Mouse (Mus musculus) 3T3-L1 (cell line): ENCODE measurements around the gene Yrdc.

Experiments
- DNase-seq: peaks from one replicate; pipeline ENCODE4 v3.0.0-alpha.2; 2015; ENCODE audit warnings: low read depth, low spot score

Gene Yrdc

DNA sequence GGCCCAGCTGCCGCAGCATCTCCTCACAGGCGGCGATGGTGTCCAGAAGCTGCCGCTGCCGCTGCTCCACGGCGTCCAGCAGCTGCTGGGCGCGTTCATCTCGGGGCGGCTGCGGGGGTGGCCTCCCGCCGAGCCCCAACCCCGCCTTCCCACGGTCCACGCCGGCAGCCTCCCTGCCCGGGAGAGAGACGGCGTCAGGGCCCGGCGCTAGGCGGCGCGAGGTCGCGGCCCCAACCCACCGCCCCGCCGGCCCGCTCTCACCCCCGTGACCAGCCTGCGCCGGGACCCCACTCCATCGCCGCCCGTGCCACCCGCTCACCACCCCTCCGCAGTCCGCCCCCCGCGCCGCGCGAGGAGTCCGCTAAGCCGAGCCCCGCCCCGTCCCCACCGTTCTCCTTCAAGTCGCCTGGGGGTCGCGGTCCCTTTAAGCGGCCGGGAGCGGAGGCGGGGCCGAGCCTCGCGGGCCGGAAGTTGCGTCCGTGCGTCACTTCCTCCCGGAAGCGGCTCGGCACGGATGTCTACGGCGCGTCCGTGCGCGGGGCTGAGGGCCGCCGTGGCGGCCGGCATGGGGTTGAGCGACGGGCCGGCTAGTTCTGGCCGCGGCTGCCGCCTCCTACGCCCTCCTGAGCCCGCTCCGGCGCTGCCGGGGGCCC is at the start of gene Yrdc:
TSS of gene Yrdc (plus strand) at position 419 of the 653 bp plus-strand sequence.
- DNase-seq, result peak; percentile 84

DNA sequence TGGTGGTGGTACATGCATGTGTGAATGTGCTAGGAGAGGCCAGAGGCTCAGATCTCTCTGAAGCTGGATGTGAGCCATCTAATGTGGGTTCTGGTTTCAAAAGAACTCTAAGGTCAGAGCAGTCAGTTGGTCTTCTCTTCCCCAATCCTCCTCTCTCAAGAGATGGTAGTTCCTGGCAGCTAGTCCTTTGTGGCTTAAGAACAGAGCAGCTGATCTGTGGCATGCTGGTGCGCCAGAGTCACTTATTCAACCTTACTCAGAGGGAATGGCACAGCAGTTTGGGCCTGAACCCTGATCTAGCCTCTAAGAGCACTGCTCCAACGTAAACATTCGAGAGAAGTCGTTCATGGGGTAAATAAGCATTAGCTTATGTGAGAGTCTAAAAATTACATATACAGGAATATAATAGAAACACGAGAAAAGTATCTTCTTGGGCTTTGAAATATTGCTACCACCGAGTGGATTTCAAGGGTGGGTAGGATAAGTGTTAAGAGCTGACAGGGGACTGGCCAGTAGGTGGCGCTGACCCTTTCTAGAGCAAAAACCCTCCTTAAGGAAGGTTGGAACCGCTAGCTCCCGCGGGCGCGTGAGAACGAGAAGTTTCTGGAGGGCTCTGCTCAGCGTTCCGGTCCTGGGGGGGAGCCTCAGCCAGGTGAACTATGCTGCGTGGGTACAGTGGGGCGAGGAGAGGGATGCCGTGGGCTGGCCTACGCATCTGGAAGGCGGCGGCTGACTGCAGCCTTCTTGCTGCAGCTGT is 48.7 kb upstream of the Yrdc start, which contains the start of gene Mtf1:
TSS of gene Mtf1 (plus strand) at position 553 of the 757 bp plus-strand sequence.
- peak; percentile 96 for DNase-seq

DNA sequence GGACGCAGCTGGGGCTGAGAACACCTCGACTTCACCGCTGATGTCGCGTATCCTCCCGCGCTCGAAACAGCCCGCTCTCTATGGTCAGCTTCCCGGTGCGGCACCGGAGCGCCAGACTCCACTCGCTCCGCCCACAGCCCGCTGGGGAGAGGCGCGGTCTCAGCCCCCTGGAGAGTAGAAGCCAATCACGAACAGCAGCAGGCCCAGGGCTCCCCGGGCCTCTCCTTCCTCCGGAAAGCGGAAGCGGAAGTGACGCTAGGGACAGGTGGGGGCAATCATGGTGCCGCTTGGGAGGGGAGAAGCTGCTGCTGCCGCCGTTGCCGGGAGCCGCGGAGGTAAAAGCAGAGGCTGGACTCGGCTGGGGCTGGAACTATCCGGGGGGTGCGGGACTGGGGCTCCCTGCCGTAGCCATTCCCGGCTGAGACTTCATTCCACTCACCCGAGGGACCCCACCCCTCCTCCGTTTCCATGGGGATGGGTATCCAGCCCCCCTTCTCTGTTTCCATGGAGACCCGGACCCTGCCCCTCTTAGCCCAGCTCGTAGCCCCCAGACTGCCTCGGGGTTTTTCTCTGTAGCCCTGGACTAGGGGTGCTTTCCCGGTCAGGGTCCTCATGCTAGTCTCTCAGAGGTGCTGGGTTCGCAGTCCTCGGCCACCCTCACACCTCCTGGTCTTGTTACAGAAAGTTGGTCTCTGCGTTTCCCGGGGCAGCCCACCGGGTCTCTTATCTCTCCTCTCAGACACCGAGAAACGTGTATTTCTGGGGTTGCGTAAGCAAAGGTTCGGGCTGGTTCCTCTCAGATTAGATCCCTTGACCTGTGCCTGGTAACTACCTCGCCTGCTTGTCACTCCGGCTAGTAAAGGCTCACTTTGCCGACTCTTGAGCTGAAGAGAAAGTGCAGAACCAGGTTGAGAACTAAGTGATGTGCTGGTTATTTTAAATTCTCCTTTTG is 47.9 kb upstream of the Yrdc start:
- DNase-seq, result peak; percentile 97

DNA sequence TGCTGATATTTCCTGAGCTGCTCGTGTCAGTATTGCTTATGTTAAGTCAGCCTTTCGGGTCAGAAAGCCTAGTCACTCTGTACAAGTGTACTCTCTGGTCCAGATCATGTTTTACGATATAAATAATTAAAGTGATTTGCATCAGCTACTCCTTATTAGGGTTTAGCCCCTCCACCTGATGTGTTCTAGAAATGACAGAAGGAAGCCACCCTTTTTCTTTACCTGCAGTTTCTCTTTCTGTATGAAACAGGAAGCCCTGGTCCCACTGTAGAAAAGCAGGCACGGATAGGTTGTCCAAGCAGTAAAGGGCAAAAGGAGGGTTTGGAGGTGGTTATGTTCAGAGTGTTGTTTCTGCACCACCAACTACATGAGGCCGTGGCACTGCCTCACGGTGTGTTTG is 47.1 kb upstream of the Yrdc start:
- DNase-seq, result no peak

DNA sequence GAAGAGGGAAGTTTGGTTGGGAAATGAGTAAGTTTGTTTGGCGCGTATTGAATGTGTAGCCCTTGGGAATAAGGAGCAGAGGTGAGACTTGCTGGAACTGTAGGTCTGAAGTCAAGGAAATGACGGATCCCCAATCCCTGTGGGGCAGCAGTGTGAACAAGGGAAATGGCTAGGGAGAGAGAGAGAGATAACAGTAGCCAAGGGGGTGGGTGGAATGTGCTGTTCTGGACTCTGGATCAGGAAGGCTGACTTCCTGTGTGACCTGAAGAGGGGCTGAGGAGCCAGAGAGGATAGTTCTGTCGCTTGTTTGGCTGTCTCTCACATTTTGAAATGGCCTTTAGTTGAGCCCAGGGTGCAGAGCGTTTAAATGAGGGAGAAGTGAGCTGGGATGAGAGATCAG is 42.0 kb upstream of the Yrdc start:
- DNase-seq, result no peak

DNA sequence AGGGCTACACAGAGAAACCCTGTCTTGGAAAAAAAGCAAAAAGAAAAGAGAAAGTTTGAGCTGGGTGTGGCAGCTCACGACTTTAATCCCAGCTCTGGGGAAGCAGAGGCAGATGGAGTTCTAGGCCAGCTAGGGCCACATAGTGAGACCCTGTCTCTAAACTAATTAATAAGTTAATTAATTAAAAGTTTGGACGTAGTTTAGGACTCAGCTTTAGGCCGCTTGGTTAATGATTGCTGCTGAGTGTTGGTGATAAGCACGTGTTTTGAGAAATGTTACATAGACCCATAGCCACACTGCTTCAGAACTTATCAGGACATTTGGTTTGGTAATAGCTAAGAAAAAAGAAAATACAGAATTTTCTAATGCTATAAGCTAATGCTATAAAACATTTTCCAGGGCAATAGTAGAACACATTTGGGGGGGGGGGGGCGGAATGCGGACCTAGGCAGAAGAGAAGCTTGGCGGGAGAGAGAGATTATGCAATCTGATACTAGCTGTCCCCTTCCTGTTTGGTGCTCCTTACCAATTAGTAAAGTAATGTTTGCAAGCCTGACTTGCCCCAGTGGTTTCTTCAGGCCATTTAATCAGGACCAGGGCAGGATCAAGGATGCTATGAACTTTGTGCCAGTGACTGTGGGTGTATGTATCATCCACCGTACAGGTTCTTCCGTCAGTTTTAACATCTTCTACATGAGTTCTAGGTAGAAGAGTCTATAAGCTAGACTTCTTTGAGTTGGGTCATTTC is 41.2 kb upstream of the Yrdc start:
- DNase-seq, result no peak

DNA sequence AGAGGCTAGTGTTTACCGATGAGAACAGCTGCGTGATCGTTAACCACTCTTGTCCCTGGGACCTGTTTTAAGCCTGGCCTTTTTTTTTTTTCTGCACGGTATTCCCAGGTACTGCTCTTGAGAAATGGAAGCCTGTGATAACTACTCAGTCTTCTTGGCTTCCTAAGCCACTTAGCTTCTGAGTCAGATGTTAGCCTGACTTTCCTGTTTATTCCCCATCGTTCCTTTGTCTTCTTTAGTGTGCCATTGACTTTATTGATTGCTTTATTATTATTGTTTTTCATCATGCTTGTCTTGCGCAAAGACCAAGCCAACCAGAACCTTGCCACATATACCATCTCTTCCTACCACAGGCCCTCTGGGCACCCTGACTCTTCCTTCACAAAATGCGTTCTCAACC is 40.4 kb upstream of the Yrdc start:
- no peak for DNase-seq

DNA sequence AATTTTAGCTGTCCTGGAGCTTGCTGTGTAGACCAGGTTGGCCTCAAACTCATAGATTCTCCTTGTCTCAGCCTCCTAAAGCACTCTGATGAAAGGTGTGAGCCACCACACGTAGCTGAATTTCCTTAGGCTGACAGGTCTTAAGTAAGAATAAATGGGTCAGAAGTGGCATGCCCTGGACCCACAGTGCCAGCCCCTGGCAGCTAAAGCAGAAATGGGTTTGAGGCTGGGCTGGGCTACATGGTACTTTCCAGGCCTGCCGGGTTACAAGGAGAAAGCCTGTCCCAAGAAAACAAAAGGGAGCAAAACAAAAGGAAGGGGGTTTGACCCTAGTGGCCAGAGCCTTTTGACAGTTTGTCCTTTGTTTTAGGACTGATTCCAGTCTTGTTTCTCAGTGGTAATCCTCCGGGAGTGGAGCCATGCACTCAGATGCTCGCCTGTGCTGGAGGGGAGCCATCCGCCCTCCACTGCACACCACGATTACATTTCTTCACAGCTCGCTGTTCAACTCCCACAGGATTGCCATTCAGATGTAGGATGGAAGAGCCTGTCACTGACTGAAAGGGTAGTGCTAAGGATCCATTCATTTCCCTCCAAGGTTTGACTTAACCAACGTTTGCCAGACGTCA is 39.0 kb upstream of the Yrdc start:
- no peak for DNase-seq

DNA sequence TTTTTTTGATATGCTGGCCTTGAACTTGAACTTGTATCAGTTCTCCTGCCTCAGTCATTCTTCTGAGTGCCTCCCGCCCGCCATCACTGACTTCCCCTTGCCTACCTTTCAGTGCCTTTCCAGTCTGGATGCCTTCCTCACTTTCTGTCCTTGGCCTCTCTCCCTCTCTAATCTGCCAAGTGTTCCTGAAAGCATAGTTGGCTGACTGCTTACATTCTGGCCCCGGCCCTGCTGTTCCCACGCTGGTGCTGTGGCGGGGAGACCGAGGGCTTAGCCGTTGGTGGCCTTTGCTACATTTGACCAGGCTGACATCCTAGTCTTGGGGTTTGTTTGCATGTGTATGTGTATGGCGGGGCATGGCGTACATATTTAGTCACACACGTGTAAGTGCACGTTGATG is 34.6 kb upstream of the Yrdc start:
- no peak for DNase-seq

DNA sequence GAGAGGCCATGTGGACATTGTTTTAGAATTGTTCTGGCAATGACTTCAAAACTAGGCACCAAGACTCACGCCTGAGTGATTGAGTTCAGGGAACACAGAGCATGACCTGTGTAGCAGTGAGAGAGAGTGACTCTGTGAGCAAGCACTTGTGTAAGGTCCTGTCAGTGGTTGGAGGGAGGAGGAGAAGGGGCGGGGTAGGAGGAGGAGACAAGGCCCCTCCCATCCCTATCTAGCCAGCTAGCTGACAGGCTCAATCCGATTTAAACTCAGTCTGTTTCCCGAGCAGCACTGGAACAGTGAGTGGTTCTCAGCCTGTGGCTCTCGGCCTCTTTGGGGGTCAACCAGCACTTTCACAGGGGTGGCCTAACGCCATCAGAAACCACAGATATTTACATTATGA is 32.7 kb upstream of the Yrdc start:
- DNase-seq, result peak; percentile 86

DNA sequence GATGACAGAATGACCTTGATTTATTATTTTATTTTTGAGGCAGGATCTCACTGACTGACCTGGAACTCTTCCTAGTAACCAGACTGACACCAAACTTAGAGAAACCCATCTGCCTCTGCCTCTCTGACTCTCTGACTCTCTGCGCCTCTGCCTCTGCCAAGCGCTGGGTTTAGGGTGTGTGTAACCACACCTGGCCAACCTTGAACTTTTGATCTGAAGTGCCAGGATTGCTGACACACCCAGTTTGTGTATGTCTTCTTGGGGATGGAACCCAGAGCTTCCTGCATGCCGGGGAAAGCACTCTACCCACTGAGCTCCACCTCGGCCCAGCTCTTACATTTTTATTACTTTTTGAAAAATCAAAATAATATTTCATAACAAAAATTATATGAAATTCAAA is 31.6 kb upstream of the Yrdc start:
- no peak for DNase-seq

DNA sequence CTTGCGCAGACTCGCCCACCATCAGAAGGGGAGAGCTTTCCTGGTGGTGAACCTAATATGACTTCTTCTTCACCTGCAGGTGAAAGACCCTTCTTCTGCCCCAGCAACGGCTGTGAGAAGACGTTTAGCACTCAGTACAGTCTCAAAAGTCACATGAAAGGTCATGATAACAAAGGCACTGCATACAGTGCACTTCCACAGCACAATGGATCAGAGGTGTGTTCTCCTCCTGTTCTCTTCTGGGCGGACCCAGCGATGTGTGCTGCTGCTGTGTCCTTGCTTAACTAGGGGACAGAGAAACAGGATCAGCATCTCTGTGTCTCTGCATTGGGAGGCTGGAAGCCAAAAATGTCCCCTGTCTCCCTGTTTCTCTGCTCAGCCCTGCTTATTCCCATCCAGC is 25.5 kb upstream of the Yrdc start:
- DNase-seq, result no peak

DNA sequence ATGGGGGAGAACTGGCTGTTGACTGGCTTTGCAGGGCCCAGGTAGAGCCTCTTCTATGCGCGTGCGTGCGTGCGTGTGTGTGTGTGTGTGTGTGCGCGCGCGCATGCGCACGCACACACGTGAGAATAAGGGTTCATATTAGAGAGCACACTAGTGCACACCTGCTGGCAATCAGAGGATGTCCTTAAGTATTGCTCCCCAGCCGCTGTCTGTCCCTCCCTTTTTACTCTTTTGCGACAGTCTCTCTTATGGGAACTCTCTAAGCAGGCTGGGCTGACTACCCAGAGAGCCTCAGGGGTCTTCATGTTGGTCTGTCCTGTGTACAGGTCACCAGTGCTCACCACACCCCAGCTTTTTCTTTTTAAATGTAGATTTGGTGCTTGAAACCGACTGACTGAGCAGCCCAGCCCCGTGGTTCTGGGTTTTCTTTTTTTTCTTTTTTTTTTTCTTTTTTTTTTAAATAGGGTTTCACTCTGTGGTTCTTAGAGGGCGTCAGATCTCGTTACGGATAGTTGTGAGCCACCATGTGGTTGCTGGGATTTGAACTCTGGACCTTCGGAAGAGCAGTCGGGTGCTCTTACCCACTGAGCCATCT is 25.0 kb upstream of the Yrdc start:
- no peak for DNase-seq

DNA sequence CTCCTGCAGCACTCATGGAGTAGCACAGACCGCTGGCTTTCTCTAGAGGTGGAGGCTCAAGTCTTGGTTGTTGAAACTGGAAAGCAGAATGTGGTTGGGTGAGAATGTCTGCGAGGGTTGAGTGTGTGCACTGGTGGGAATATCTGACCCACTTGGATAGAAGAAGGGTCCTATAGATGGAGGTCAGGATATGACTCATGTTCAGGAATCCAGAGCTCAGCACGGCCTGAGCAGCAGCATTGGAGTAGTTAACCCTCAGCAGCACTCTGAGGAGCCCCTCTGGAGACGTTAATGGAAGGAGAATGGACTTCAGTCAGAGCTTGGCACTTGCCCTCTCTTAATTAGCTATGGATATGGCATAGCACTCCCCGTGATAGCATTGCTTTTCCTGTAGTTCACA is 20.8 kb upstream of the Yrdc start:
- peak; percentile 77 for DNase-seq

DNA sequence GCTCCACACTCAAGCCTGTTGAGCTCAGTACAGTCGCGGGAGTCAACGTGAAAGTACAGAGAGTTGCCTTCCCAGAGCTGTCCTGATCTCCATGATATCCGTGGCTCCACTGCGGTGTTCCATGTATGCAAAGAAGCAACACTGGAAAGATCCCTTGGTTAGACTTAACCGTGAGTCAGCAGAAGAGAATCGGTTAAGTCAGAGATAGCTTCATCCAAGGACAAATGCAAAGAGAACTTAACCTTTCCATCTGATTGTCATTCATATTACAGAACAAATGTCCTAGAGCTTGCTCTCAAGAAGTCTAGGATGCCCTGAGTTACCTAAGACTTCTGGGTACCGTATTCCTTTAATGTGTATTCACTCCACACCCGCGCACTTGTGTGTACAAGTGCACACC is 17.7 kb upstream of the Yrdc start:
- DNase-seq, result no peak

DNA sequence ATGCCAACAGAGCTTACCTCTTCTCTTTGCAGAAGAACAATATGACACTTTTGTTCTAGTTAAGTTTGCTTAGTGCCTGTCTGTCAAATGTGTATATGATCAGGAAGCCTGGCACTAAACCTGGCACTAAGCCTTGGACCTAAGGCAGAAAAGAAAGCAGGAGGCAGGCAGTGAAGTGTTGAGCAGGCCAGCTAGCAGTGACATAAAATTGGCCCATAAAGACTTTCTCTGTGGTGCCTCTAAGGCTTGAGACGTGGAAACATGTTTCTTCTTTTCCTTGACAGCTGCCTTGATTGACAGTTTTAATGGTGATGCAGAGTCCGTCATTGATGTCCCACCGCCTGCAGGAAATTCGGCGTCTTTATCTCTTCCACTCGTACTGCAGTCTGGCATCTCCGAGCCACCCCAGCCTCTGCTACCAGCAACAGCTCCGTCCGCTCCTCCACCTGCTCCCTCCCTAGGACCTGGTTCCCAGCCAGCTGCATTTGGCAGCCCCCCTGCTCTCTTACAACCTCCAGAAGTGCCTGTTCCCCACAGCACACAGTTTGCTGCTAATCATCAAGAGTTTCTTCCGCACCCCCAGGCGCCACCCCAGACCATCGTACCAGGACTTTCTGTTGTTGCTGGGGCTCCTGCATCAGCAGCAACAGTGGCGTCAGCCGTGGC is 12.3 kb upstream of the Yrdc start:
- no peak for DNase-seq

DNA sequence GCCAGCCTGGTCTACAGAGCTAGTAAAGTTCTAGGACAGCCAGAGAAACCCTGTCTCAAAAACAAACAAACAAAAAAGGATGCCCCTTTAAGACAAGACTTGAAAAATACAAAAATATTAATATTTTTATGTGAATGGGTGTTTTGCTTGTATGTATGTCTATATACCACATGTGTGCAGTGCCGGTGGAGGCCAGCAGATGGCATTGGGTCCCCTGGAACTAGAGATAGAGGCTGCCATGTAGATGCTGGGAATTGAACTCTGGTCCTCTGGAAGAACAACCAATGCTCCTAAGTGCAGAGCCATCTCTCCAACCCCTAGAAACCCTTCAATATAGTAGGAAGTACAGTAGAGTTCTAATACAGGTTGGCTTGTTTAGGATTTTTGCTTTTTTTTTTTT is 9.5 kb upstream of the Yrdc start:
- peak; percentile 47 for DNase-seq

DNA sequence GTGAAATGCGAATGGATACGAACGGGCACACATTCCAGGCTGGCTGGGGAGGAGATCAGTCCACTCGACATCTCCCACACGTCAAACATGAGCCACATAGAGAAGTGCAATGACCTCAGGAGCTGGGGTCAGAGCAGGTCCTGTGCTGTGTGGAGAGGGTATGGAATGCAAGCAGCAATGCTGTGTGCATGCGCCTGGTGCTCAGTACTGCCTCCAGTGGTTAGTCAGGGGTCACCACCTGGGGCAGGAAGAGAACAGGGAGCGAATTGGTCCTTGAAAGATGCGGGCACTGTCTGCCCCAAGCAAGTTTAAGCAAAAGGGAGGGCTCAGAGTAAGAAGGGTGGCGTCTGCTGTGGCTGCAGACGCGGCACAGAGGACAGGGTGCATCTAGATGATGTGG is 7.0 kb upstream of the Yrdc start:
- peak; percentile 44 for DNase-seq

DNA sequence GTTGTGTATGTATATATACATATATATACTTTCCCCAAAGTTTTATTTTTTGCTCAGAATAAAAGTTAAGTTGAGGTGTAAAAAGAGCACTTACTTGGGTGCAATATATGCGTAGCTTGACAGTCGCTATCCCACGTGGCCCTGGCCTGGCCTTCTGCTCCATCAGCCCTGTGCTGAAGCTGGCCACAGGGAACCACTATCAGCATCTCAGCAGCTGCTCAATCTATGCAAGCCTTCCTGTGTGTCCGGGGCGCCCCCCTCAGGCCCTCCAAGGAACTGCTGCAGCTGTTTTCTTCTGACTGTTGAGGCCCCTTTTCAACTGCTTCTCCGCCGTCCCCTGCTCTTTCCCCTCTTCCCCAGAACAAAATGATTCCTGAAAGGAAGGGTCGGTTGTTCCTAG is 2.9 kb upstream of the Yrdc start:
- peak; percentile 80 for DNase-seq

DNA sequence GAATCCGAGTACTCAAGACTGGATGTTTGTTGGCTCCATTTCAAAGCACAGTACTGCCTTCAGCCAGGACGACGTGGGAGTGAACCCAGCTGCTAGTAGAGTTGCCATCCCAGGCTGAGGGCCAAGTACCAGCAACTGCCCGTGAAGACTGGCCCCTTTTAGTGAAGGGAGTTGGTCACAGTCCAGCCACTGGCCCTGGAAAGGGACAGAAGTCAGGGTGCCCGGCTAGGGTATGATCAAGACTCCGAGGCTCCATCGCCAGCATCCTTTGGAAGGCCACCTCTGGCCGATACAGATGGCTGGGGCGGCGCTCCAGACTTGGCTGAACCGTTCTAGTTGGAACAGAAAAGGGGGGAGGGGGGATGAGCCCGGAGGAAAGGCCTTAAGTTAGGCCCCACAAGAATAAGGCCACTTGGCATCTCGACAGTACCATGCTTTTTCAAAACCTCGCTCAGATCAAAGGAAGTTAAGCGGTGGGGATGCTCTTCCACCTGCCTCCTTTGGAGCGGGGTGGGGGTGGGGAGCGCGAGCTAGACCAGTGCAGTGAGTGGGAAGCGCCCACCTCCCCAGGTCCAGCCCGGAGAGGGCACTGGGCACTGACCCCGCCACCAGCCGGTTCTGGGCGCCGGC is 733 bp upstream of the Yrdc start:
- peak; percentile 75 for DNase-seq
